Mouse (Mus musculus) testis, adult 2 months (tissue): ENCODE measurements around the gene Wdr91.

ENCODE experiments used
- CTCF ChIP-seq: fragments of 200-500 bp; IDR thresholded peaks from 2 replicates; pipeline ENCODE4 v1.5.1; 2012; ENCODE audit warnings: low read depth, mild to moderate bottlenecking, inconsistent platforms, low read length, moderate library complexity; ENCODE audit not compliant: control insufficient read depth, insufficient read depth, insufficient replicate concordance
- POLR2A ChIP-seq: fragments of 200-500 bp; IDR thresholded peaks from 2 replicates; pipeline ENCODE4 v1.6.1; 2012; ENCODE audit warnings: low read depth, mild to moderate bottlenecking, inconsistent platforms, low read length, moderate library complexity; ENCODE audit not compliant: control insufficient read depth

- TF ChIP-seq CTCF (peak; percentile 50; the same call in 1 of the 2 replicates), POLR2A (no peak)
These were observed 44.5 kb upstream of the Wdr91 start for GRCm38 (mm10) chr6:34954926-34955861.
